27 mouse cellular contexts compared by ENCODE assay signal in the genomic region with DNA sequence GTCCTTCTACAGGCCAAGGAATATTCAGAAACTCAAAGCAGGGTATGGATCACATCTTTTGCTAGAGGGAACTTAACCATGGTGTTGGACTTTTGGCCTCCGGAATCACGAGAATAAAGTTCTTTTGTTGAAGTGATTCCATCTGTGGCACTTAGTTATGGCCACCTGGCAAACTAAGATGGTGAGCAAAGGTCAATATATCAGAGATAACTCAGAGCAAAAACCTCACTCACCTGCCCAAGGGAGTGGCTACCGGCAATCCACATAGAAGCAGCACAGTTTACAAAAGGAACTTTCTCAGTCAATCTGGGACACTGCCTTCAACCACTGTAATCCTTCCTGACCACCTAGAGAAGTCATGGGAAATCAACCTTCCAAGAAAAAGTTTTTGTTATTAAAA.
"Had no signal": no experiment of that assay in that cellular context is flagged by ENCODE, and none has a peak within 500 bp of the region (broad histone marks: within the 10 kb centered on the region; RNA-seq: fewer than 3 reads in every experiment).

No protein-coding gene starts in this region.

- H3K4me2 ChIP-seq: heart, embryonic 11.5 days; heart, embryonic 13.5 days; heart, embryonic 15.5 days; hindbrain, embryonic 13.5 days; kidney, embryonic 15.5 days; limb, embryonic 13.5 days; limb, embryonic 15.5 days; liver, embryonic 12.5 days had no signal

- H3K9ac ChIP-seq: heart, embryonic 13.5 days; heart, embryonic 15.5 days; hindbrain, embryonic 13.5 days; kidney, embryonic 15.5 days; limb, embryonic 13.5 days; limb, embryonic 15.5 days; liver, embryonic 12.5 days; liver, embryonic 14.5 days had no signal

- H3K27ac ChIP-seq: gastrocnemius, adult 2 months; heart, adult 2 months; heart, embryonic 13.5 days; heart, embryonic 15.5 days; hindbrain, embryonic 13.5 days; kidney, embryonic 15.5 days; kidney, postnatal 0 days; limb, embryonic 13.5 days; limb, embryonic 15.5 days; liver, embryonic 12.5 days; liver, embryonic 14.5 days had no signal

- H3K9me3 ChIP-seq: heart, embryonic 13.5 days; heart, embryonic 15.5 days; hindbrain, embryonic 13.5 days; kidney, embryonic 15.5 days; limb, embryonic 13.5 days; limb, embryonic 15.5 days; liver, embryonic 12.5 days had no signal

- H3K36me3 ChIP-seq: hindbrain, embryonic 13.5 days; limb, embryonic 15.5 days had no signal

- H3K4me1 ChIP-seq: heart, embryonic 13.5 days; heart, embryonic 15.5 days; hindbrain, embryonic 13.5 days; kidney, embryonic 15.5 days; limb, embryonic 13.5 days; limb, embryonic 15.5 days; liver, embryonic 12.5 days had no signal

- H3K27me3 ChIP-seq: heart, embryonic 13.5 days; heart, embryonic 15.5 days; hindbrain, embryonic 13.5 days; limb, embryonic 13.5 days; liver, embryonic 12.5 days had no signal

- ATAC-seq: hindbrain, embryonic 16.5 days; inflammation-experienced regulatory T-cells, adult 6 months; liver, embryonic 12.5 days had no signal

- H3K4me3 ChIP-seq: gastrocnemius, adult 2 months; heart, adult 2 months; heart, embryonic 13.5 days; heart, embryonic 15.5 days; hindbrain, embryonic 13.5 days; kidney, embryonic 15.5 days; limb, embryonic 13.5 days; limb, embryonic 15.5 days; liver, embryonic 12.5 days had no signal

- DNase-seq: gastrocnemius, adult 2 months; gastrocnemius, postnatal 14 days; gastrocnemius, postnatal 36 days; heart, adult 11 months; heart, adult 2 months; heart, postnatal 14 days; heart, postnatal 36 days; kidney, adult 11 months; kidney, adult 2 months; kidney, adult 9 months; kidney, postnatal 14 days; kidney, postnatal 36 days; layer of hippocampus, adult 9-11 months; layer of hippocampus, postnatal 36 days; left cerebral cortex, postnatal 4 days had no signal
